Mouse (Mus musculus) MEL (cell line): ENCODE results near the gene Klk5. TPM values are rescaled to one million over a fixed set of nuclear protein-coding genes. Genes with fewer than 3 reads are reported as not detected.

Source experiments
- polyA plus RNA-seq, 2 experiments: library from polyadenylated mRNA; stranded (reverse) in 1 of 2; unstranded in 1 of 2; fragments of >175 nt in 1 of 2; fragments of >200 nt in 1 of 2; gene quantifications; 2 replicates each; pipeline versions ENCODE4 v1.2.1 to v1.2.4; 2012; ENCODE audit warnings: low replicate concordance in 2 of 2, low read depth in 1 of 2; ENCODE audit not compliant: insufficient read length in 2 of 2, insufficient read depth in 1 of 2, missing spikeins in 1 of 2
- total RNA-seq: library from RNA; depleted of rRNA; stranded (reverse); fragments of 300-350 nt; gene quantifications from 2 replicates; pipeline ENCODE4 v1.2.3, GENCODE M21; 2012; rRNA removed

Gene Klk5
- total and polyA plus RNA-seq, 3 experiments = not detected

Other genes with a start within 250 kb of the Klk5 start
- gene Zfp819, start 234.8 kb upstream of the Klk5 start, total RNA-seq = 0.10 TPM in 1 of 2 replicates, not detected in the other
- gene Zfp819, start 234.8 kb upstream of the Klk5 start, polyA plus RNA-seq = under 1 TPM in 1 of 2 experiments, not detected in 1; 0.06 TPM
- gene Ceacam18, start 207.3 kb upstream of the Klk5 start, total RNA-seq = 0.08 and 0.13 TPM in 2 replicates
- gene Ceacam18, start 207.3 kb upstream of the Klk5 start, polyA plus RNA-seq = under 1 TPM in 1 of 2 experiments, not detected in 1; 0.04 TPM
- not detected in 2 replicates for gene Siglece, start 181.8 kb upstream of the Klk5 start, total RNA-seq
- under 1 TPM in 1 of 2 experiments, not detected in 1; 0.07 TPM for gene Siglece, start 181.8 kb upstream of the Klk5 start, polyA plus RNA-seq
- 12.4 and 17.2 TPM in 2 replicates for gene Ctu1, start 170.0 kb upstream of the Klk5 start, total RNA-seq
- gene Ctu1, start 170.0 kb upstream of the Klk5 start, polyA plus RNA-seq = 10 to 100 TPM in 1 of 2 experiments, not detected in 1; 15.6 TPM
- gene Klk14, start 151.6 kb upstream of the Klk5 start, total RNA-seq = not detected in 2 replicates
- under 1 TPM in 1 of 2 experiments, not detected in 1; 0.13 TPM for gene Klk14, start 151.6 kb upstream of the Klk5 start, polyA plus RNA-seq
- gene Klk13, start 129.4 kb upstream of the Klk5 start, total RNA-seq = not detected in 2 replicates
- not detected for gene Klk13, start 129.4 kb upstream of the Klk5 start, polyA plus RNA-seq
- not detected in 2 replicates for gene Klk12, start 73.1 kb upstream of the Klk5 start, total RNA-seq
- not detected for gene Klk12, start 73.1 kb upstream of the Klk5 start, polyA plus RNA-seq
- not detected in 2 replicates for gene Klk11, start 67.4 kb upstream of the Klk5 start, total RNA-seq
- gene Klk11, start 67.4 kb upstream of the Klk5 start, polyA plus RNA-seq = not detected
- not detected in 2 replicates for gene Klk10, start 60.9 kb upstream of the Klk5 start, total RNA-seq
- not detected for gene Klk10, start 60.9 kb upstream of the Klk5 start, polyA plus RNA-seq
- not detected in 2 replicates for gene Klk9, start 50.1 kb upstream of the Klk5 start, total RNA-seq
- not detected for gene Klk9, start 50.1 kb upstream of the Klk5 start, polyA plus RNA-seq
- not detected in 2 replicates for gene Klk8, start 44.4 kb upstream of the Klk5 start, total RNA-seq
- gene Klk8, start 44.4 kb upstream of the Klk5 start, polyA plus RNA-seq = not detected
- gene Klk7, start 30.7 kb upstream of the Klk5 start, total RNA-seq = not detected in 2 replicates
- gene Klk7, start 30.7 kb upstream of the Klk5 start, polyA plus RNA-seq = not detected
- not detected in 2 replicates for gene Klk6, start 17.5 kb upstream of the Klk5 start, total RNA-seq
- not detected for gene Klk6, start 17.5 kb upstream of the Klk5 start, polyA plus RNA-seq
- gene Klk4, start 39.2 kb downstream of the Klk5 start, total RNA-seq = not detected in 2 replicates
- gene Klk4, start 39.2 kb downstream of the Klk5 start, polyA plus RNA-seq = not detected
- gene Klk15, start 91.8 kb downstream of the Klk5 start, total RNA-seq = not detected in 2 replicates
- not detected for gene Klk15, start 91.8 kb downstream of the Klk5 start, polyA plus RNA-seq
- not detected in 2 replicates for gene Klk1b8, start 108.7 kb downstream of the Klk5 start, total RNA-seq
- gene Klk1b8, start 108.7 kb downstream of the Klk5 start, polyA plus RNA-seq = not detected
- not detected in 2 replicates for gene Klk1b1, start 124.8 kb downstream of the Klk5 start, total RNA-seq
- not detected for gene Klk1b1, start 124.8 kb downstream of the Klk5 start, polyA plus RNA-seq
- not detected in 2 replicates for gene Klk1b9, start 134.1 kb downstream of the Klk5 start, total RNA-seq
- gene Klk1b9, start 134.1 kb downstream of the Klk5 start, polyA plus RNA-seq = not detected
- not detected in 2 replicates for gene Klk1b11, start 153.9 kb downstream of the Klk5 start, total RNA-seq
- not detected for gene Klk1b11, start 153.9 kb downstream of the Klk5 start, polyA plus RNA-seq
- not detected in 2 replicates for gene Klk1b26, start 170.2 kb downstream of the Klk5 start, total RNA-seq
- not detected for gene Klk1b26, start 170.2 kb downstream of the Klk5 start, polyA plus RNA-seq
- not detected in 2 replicates for gene Klk1b27, start 210.3 kb downstream of the Klk5 start, total RNA-seq
- not detected for gene Klk1b27, start 210.3 kb downstream of the Klk5 start, polyA plus RNA-seq